Mouse (Mus musculus): Measurements from ENCODE around the gene Lrrtm1.

Lrrtm1 gene

DNA sequence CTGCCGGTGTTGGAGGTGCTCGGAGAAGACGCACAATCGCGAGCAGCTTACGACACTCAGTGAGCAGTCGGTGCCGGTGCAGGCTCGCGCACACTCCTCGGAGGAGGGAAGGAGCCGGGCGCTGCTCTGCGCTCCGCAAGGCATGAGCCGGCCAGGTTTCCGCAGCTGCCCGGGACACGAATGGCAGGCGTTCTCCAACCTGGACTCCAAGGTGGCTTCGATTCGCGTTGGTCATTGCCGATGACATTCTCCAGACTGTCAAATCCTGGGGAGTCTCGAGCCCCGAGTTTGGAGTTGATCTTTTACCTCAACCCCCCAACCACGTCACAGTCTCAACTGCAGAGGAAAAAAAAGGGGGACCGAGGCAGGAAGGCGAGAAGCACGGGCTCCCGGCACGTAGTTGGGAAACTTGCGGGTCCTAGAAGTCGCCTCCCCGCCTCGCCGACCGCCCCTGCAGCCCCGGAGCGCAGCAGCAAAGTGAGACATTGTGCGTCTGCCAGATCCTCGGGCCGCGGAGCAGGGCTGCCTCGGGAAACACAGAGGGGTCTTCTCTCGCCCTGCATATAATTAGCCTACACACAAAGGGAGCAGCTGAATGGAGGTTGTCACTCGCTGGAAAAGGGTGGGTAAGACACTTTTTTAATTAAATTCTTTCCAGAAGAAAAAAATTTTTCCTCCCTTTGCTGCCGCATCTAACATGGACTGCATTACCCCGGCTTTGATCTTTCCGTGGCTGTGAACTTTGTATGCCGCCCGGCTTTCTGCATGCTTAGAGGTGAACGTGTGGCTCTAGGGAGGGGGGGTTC, at the start of gene Lrrtm1:
TSS of gene Lrrtm1 (plus strand) at position 89 of the 806 bp plus-strand sequence.
- DNase-seq = no peak

DNA sequence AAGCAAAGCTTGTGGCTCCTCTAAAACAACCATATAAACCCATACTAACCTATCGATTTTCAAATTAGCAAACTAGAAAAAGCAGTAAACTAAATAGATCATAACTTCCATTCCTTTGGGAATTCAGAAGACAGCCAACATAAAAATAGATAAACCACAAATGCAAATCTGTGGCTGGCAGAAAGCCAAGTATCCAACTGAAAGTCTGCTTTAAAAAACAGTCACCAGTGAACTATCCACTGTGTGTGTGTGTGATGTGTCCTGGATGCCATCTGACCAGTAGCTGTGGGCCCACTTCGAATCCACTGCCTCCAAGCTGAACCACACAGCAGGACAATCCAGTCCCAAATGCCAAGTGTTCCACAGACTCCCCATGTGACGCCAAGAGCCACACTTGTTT, 45.8 kb upstream of the Lrrtm1 start:
- no peak for DNase-seq

GRCm38 (mm10) chr6:77199375-77199774, 43.1 kb upstream of the Lrrtm1 start:
- DNase-seq = no peak

GRCm38 (mm10) chr6:77209183-77209582, 33.3 kb upstream of the Lrrtm1 start:
- no peak for DNase-seq

DNA sequence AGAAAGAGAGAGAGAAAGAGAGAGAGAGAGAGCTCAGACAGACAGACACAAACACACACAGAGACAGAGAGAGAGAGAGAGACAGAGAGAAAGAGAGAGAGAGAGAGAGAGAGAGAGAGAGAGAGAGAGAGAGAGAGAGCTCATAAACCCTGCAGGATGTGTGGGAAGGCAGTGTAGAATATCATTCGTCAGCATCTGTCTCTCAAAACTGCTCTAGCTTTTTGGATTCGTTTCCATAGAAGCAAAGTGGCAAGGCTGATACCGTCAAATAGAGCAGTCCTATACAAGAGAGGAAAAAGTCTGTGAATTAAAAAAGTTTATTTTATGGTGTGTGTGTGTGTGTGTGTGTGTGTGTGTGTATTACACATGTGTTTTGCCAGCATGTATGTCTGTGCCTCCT, 32.6 kb upstream of the Lrrtm1 start:
- DNase-seq = no peak

DNA sequence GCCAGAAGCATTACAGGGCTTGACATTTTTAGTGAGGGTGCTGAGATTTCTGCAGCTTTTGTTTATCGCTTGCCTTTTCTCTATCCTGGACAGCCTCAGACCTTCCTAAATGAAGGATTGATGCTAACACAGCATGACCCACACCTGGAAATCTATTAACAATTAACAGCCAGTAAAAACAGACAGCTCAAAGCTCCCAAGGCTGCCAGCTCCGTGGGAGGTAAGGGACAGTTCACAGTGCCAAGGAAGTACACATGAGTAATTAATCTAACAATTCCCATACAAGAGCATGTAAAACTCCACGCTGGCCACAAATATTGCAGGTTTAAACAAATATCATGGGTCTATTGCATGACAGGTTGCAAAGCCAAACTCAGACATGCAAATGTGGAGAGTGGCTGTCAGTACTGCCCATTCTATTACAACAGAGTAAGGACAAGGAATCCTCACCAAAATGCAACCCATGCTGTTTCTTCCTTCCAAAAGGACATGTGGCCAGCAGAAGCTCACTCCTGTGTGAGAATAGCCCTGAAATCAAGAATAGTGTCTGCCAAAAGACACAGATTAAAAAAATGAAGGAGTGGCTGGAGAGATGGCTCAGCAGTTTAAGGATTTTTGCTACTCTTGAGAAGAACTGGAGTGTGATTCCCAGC, 28.6 kb upstream of the Lrrtm1 start:
- DNase-seq = no peak

DNA sequence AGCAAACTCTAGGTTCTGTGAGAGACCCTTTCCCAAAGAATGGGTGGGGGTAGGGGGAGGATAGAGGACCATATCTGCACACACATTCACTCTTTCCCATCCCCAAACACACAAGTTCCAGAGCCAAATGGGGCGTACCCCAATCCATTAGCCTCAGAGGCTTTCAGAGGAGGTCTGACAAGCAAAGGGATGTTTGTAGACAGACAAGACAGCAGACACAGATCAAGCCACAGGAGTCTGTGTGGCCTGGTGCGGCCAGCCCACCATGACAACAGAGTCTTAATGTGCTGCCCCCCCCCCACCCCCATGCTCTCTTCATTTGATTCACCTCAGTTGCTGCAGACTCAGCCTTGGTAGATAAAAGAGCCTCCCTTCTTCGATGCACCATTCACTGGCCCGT, 27.2 kb upstream of the Lrrtm1 start:
- no peak for DNase-seq

- no peak for DNase-seq
Measured at GRCm38 (mm10) chr6:77218875-77219274, 23.6 kb upstream of the Lrrtm1 start.

GRCm38 (mm10) chr6:77220776-77221175, 21.7 kb upstream of the Lrrtm1 start:
- no peak for DNase-seq

DNA sequence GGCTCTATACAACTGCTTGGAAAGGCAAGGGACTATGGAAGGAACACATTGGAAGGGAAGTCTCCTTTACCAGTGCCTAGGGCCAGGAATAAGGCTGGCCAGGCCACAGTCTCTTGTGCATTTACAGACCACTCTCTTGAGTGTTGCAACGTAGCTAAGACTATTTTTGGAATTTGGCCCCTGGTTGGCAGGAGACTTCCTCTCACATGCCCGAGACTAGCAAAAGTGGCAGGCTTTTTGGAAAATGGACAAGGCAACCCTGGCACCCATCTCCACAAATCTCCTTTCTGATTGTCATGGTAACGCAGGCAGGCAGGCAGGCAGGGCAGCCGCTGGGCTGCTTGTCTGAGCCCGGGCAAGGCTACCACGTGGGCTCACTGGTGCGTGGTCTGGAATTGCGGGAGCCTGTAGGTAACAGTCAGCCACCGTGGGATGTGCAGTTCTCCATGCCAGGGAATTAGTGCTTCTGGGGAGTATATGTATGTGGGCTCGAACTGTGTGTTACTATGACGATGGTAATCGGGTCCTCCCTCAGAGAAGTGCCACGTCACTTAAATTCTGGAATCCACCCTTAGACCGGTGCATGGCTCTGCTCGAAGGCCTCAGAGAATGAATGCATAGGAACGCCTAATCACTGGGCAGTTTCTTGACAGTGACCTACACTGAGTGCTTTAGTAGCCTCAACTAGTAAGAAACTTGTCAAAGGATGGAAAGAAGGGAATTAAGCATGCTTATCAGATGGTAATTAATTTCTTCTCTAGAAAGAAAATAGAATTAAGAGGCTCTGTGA, 19.4 kb upstream of the Lrrtm1 start:
- no peak for DNase-seq

- DNase-seq = no peak
Measured at GRCm38 (mm10) chr6:77240426-77240825, 2.1 kb upstream of the Lrrtm1 start.

DNA sequence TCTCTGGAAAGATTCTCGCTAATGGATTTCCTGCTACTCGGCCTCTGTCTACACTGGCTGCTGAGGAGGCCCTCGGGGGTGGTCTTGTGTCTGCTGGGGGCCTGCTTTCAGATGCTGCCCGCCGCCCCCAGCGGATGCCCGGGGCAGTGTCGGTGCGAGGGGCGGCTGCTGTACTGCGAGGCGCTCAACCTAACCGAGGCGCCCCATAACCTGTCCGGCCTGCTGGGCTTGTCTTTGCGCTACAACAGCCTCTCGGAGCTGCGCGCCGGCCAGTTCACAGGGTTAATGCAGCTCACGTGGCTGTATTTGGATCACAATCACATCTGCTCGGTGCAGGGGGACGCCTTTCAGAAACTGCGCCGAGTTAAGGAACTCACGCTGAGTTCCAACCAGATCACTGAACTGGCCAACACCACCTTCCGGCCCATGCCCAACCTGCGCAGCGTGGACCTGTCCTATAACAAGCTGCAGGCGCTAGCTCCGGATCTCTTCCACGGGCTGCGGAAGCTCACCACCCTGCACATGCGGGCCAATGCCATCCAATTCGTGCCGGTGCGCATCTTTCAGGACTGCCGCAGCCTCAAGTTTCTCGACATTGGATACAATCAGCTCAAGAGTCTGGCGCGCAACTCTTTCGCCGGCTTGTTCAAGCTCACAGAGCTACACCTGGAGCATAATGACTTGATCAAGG, 1.2 kb downstream of the Lrrtm1 start:
- DNase-seq = no peak

GRCm38 (mm10) chr6:77253480-77253879, 11.0 kb downstream of the Lrrtm1 start:
- no peak for DNase-seq

DNA sequence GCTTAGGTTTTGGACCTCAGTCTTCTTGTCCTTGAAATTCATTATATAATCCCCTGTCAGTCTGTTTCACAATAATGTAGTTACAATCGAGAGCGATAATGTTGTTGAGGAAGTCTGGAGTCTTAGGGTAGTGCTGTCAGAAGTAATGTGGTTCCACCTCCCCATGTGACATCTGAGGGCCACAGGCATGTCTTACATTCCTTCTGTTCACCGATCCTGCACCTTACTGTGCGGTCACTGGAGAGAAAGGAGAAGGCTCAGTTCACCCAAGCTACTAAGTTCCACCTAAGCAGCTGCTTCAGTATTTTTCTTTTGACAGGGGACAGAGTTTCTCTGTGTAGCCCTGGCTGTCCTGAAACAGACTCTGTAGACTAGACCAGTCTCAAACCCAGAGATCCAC, 13.9 kb downstream of the Lrrtm1 start:
- no peak for DNase-seq

- DNase-seq = no peak
Measured at GRCm38 (mm10) chr6:77257358-77258105, 15.0 kb downstream of the Lrrtm1 start.

- no peak for DNase-seq
Measured at GRCm38 (mm10) chr6:77265163-77265562, 22.7 kb downstream of the Lrrtm1 start.

GRCm38 (mm10) chr6:77278794-77279193, 36.3 kb downstream of the Lrrtm1 start:
- no peak for DNase-seq

DNA sequence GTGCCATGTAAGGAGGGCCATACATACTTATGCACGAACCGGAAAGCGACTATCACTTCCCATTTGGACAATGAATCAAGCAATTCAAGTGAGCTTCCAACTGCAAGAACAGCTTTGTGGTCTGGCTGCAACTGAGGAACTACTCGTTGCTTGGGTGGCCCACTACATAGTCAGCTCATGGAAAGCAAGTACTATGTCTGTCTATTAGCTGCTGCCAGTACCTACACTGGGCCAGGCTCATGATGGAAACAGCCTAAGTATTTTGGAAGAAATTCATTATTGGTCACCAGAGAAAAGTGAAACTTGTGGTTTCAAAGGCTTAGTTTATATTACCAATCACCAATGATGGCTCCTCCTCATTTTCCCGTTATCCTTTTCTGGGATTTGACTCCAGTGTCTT, 43.8 kb downstream of the Lrrtm1 start:
- no peak for DNase-seq

DNA sequence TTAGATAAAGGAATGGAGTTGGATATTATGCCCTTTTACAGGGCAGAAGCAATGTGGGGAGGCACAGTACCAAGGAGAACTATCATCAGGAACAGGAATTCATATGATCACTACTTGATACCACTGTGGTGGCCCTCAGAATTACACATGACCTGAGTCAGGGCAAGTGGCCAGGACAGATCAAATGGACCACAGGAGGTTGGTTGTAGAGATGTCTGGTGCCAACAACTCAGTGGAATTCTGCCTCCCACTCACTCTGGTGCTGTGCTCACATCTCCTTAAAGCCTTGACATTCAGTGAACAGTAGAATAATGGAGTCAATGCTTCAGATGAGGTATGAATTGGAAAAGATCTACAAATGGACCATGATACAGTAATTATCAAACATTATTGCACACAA, 45.9 kb downstream of the Lrrtm1 start:
- DNase-seq = no peak

DNA sequence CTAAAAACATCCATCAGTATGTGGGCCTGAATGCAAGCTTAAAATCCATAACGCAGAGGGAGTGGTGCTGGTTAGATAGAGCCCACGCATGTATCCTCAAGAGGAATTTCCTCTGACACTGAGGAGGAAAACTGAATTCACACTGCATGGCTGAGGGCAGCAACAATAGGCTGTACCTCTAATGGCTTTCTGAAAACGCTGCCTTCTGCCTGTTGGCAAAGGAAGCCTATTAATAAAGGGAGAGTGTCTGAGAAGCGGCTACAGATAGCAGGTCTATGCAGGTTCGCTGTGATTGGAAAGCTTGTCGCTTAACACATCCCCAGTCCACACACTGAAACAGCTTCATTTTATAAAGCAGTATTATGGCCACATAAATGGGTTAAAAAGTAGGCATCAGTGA, 48.9 kb downstream of the Lrrtm1 start:
- DNase-seq = no peak

DNA sequence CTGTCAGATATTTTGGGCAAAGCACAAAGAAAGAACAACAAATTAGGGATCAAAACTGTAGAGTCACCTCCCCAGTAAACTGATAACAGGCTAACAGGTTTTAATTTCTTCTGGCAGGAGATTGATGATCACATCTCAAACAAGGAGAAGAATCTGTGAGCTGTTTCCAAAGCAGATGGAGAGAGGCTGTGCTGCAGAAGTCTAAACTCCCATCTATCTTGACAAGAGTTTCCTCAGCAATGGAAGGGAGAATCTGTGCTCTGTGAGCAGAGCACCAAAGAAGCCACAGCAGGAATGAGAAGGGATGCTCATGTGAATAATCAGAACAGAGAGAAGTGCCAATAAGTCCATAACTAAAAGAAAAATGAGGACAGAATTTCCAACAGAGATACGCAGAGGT, 58.8 kb downstream of the Lrrtm1 start:
- DNase-seq = no peak

DNA sequence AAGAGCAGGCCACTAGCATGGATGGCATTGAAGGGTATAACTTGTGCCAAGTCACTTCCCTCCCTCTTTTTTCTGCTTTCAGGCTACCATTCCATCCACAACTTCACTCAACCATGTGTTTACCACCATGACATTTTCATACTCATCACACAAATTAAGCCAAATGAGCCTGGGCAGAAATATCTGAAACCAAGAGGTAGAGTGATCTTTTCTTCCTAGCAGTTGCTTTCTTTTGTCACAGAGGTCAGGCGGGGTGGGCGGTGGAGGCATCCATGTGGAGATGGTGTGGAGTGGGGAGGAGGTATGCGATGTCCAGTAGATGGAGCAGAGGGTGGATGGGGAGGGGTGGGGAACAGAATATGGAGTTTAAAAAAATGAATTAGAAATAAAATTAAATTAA, 64.3 kb downstream of the Lrrtm1 start:
- DNase-seq = no peak
